Mouse (Mus musculus) urinary bladder, adult 2 months (tissue): ENCODE measurements around the gene Sh3bp1. TPM values are rescaled to one million over a fixed set of nuclear protein-coding genes. Genes with fewer than 3 reads are reported as not detected.

Source experiments
- DNase-seq: peaks from one replicate; pipeline ENCODE4 v3.0.0; 2022; ENCODE audit warnings: low spot score
- polyA plus RNA-seq: library from polyadenylated mRNA; depleted of rRNA; stranded (reverse); fragments of >200 nt; gene quantifications from 2 replicates; pipeline ENCODE4 v1.2.3, GENCODE M21; 2012

Sh3bp1 gene
- polyA plus RNA-seq, 1 experiment = 34.6 TPM

DNA sequence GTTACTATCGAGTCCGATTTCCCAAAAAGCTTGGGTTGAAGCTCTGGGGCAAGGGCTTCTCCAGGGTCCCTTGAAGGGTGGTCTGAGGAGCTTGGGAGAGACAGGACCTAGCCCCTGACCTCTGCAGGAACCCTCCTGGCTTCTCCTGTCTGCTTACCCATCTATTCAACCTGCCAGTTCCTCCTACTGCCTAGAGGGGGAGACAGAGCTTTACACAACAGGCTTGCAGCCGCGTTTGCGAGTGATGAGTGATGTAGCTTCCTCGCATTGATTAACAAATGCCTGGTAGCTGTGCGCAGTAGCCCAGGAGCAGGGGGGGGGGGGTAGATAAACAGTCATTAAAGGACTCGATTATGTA, 16.1 kb downstream of the Sh3bp1 start:
- DNase-seq = no peak

DNA sequence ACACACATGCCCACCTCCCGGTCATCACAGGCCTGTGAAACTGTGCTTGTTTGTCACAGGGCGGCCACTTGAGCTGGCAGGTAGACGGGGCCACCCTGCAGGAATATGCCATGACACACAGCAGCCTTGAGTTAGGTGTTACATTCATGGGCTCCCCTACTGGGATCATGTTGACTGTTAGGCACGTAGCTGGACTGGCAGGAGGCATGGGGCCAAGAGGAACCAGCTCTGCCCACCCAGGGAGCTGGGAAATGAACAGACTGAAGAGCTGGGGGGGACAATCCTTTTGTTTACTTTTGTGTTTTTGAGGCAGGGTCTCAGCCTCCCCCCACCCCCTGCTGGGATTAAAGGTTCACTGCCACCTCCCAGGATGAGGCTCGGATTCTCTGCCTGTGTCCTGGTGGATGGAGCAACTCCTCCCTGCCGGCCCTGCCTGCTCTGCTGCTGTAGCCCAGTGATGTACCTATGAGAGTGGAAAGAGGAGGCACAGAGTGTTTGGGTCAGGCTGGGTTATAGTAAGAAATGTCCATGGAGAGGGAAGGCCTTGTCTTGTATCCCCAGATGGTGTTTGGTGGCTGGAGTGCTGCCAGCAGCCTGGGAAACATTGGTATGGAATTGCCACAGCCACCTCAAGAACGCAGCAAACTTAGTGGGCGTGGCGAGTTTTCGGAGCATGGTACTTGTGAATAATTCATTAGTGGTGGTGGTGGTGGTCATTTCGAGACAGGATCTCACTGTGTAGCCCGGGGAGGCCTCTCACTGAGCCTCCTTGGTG, 16.7 kb downstream of the Sh3bp1 start:
- DNase-seq = no peak

DNA sequence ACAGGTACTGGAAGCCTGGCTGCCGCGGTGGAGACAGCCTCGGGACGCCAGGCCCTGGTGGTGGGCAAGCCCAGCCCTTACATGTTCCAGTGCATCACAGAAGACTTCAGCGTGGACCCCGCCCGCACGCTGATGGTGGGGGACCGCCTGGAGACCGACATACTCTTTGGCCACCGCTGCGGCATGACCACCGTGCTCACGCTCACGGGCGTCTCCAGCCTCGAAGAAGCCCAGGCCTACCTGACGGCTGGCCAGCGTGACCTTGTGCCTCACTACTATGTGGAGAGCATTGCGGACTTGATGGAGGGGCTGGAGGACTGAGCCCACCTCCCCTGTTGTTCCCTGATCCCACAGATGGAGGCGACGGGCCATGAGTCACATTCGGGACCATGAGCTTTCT, 18.6 kb downstream of the Sh3bp1 start:
- no peak for DNase-seq

DNA sequence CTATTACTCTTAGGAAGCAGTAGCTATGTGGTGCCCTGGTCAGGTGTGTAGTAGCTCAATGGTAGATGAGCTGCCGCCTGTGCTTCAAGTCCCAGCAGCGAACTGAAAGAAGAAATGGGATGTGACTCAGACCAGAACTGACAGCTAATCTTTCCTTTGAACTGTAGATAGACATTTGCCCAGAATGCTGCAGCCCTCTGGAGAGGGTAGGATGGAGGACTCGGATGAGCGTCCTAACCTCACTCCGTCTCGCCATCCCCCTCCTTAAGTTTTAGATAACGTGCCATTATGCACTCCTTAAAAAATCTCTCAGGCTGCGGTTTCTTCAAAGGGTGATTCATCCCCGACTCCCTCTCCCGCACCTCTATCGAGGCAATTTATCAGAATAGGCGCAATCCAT, 20.3 kb downstream of the Sh3bp1 start:
- DNase-seq = no peak

DNA sequence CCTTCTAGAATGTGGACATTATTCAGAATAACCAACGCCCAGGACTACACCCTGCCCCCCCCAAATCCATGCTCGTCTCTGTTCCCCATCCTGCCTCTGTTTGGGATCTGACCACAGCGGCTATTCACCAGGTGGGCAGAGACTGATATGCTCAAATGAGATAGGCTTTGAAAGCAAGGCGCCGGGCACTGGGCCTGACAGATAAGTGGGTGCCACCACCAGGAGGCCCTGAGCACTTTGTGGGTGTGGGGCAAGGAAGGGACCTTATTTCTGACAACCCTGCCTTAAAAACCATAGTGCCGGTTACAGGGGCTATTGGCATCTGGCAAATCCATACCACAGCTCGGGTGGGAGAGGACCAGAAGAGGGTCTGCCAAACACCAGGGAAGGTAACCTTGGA, 23.1 kb downstream of the Sh3bp1 start:
- no peak for DNase-seq

DNA sequence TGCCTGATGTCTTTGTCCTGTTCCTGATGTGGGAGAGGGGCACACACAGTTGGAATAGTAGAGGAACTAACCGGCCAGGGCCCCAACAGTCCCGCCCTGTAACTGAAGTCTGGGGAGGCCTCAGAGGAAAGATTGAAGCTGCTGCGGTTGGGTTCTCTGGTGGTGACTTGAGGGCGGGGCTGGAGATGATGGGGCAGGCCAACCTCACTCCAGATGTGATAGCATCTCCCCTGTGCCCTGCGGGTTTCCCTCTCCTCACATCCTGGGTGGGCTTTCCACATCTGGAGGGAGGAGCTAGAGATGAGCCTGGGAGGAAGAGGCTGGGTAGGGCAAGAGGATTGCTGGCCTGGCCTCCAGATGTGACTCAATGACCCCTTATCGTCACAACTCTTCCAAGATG, 24.0 kb downstream of the Sh3bp1 start:
- no peak for DNase-seq

DNA sequence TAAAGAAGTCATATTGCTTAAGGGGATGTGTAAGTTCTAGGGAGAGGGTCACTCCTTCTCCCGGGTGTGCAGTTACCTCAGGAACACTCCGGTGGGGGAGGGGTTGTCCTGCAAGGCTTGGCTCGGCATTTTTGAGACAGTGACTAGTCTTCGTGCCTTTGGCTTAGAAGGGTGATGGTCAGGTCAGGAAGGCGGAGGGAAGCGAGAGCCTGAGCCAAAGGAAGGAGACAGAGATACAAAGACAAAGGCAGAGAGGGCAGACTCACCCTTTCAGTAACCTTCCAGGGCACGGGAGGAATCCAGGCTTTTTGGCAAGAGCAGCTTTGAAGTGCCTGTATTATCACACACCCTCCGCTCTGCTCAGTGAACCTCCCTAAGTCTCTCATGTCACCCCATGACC, 25.6 kb downstream of the Sh3bp1 start:
- DNase-seq = no peak

DNA sequence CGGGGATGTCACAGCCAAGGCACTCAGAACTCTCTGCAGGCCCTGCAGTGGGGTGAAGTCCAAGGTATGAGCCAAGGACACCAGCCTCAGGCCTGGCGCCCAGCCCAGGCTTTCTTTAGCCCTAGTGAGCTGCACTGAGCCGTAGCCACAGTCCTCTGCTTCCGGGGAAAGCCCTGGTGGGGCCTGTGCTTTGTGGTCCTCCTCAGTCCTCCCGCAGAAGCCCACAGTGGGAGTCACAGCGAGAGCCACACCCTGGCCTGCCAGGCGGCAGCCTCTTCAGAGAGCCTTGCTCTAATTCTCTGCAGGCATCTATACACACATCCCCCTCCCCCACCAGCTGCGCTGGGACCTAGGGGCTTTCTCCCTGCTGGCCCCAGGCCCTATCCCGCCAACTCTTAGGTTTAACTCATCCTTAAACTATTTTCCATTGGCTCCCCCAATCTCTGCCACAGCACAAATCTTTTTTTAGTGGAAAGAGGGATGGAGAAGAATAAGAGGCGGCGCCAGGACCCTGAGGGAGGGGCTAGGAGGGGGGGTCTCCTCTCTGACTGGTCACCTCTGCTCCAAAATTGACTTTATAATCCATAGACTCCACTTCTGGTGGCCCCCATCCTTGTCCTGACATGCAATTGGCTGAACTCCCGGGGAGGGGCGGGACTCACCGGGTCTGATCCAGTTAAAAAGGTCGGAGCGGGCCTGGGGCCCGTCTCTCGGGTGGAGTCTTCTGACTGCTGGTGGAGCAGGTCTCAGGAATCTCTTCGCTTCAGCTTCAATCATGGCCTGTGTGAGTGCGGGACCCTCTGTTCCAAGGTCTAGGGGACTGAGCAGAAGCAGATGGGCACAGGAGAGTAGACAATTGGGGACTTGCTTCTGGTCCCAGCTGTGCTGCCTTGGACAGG, 26.7 kb downstream of the Sh3bp1 start, which contains the start of gene Lgals1:
TSS of gene Lgals1 (plus strand) at position 705 of the 899 bp plus-strand sequence.
- DNase-seq = peak; percentile 59

DNA sequence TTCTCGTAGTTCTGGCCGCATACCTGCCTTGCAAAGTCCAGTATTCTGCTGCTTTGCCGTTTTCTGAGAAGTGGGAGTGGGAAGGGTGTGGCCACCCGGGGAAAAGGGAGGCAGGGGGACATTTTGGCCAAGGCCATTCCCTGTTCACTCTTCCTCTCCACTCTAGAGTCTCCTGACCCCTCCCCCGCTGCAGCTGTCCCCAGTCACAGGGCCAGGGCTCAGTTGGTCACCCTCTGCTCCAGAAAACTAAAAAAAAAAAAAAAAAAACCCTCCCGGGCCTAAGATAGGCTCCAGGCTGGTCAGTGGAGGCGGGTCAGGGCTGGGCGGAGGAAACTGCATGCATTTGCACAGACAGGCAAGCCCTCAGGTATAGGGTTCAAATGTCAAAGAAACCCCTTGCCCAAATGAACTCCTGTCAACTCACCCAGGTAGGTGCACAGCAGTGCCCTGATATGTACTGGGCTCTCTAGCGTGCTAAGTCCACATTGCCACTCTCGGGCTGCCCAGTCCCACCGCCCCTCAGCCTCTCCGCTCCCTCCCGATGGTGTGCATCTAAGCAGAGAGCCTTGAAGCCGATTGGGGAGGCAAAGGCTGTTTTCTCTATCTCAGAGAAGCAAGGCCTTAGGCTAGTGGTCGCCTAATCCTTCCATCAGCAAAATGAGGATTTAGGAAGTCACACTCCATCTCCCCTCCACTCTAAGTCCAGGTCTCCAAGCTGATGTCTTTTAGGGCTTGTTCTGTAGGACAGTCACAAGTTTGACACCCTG, 27.6 kb downstream of the Sh3bp1 start:
- DNase-seq = no peak

DNA sequence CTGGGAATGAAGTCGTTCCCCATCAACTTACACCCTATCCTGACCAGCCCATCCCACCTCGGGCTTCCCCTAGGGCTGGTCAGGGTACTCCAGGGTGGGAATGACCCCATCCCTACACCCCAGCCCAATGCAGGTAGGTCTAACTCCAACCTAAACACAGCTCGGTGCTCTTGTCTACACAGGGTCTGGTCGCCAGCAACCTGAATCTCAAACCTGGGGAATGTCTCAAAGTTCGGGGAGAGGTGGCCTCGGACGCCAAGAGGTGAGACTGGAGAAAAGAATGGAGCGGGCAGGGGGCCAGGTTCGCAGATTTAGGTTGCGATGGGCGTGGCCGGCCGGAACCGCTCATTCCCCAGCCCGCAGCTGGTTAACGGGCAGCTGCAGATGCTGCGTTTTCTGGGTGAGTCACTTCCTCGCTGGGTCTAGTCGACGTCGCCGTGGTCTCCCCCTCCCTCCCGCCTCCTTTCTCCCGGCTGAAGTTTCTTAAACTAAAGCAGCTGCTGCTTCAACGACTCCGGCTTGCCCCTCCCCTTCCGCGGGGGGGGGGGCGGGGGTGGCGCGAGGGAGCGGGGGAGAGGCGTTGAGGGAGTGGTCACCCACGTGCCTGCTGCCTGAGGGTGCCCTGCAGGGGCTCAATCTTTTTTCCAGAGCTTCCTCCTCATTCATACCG, 28.4 kb downstream of the Sh3bp1 start:
- no peak for DNase-seq

DNA sequence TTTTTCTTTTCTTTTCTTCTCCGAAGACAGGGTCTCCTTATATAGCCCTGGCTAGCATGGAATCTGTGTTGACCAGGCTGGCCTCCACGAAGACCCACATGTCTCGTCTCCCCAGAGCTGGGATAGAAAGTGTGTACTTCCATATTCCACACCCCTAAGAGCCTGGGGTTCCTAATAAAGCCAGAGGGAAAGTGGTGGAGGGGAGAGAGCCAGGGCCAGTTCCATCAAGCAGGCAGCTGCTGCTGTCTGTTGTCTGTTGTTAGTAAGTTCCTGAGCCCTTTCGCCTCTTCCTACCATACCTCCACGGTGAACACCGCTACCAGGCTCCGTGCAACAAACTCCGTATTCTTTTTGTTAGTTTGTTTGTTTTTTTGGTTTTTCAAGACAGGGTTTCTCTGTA, 29.0 kb downstream of the Sh3bp1 start:
- DNase-seq = no peak

DNA sequence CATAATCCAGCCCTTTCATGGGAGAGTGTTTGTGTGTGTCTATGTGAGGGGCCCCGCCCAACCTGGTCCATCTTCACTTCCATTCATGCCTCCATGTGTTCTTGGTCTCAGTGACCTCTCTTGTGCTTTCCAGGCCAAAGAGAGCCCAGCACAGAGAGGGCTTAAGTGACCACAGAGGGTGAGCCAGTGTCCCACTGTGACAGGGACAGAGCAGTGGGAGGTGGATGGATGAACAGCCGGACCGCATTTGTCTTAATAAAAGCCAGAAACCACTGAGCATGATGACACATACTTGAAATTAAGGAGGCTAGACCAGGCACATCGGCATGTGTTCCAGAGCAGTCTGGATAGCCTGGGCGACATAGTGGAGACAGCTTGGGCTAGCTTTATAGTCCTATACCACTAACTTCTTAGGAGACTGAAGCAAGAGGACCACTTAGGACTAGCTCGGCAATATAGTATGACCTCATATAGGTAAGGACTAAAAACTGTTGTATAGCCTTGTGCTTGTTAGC, 30.7 kb downstream of the Sh3bp1 start:
- no peak for DNase-seq

DNA sequence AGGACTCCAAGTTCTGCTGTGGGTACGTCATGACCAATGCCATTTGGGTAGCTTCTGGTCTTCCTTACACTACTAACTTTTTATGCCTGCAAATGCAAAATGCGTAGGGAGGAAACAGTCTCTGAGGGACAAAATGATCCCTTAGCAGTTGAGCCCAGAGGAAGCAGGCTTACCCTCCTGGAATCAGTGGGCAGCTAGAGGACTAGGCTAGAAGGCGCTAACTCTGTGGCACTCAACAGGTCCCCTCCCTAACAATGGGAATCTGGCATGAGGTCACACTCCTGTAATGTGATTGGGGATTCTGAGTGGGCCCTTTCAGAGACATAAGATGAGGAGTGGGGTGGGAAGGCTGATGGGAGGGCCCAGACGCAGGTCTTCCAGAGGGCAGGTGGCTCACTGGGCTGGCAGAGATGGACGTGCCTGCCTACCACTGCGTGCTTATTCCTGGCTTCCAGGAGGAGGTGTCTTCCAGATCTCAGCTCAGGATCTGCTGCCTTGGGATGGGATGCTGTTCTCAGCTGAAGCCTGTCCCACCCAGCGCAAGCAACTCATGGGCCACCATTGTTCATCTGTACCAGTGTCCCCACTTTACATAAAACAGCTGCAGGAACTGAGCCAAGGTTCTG, 31.3 kb downstream of the Sh3bp1 start:
- DNase-seq = no peak

DNA sequence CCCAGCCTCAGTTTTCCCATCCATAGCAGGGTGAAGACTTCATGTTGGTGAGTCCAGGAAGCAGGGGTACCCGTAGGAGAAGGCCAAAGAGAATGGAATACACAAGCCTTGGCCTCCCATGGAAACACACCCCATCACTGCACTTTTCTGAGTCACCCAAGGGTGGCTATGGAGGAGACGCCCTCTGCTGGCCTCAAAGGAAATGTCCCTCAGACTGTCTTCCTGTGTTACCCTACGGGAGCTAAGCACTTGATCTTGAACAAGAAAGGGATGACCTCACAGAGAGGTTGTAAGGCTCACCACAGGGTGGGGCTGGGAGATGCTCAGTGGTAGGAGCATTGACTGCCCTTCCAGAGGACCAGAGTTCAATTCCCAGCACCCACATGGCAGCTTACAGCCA, 32.0 kb downstream of the Sh3bp1 start:
- no peak for DNase-seq

DNA sequence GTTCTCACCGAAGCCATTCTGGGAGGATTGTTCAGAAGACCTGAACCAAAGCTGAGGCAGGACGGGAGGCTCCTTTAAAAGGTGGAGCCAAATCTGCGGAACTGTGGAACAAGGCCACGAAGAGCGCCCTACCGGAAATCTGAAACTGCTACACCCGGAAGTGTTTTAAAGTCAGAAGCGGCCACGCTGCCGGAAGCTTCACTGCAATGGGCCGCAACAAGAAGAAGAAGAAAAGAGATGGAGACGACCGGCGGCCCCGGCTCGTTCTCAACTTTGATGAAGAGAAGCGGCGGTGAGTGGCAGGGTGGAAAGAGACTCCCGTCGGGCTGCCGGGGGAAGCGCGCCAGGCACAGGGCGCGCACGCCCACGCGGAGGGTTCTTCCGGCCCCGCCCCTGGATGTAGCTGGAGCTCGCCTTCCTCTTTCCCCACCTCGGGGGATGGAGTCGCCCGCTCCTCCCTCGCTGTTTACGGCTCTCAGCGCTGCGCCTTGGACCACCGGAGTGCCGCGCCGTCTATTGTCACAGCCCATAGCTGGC, 35.3 kb downstream of the Sh3bp1 start, which contains the start of gene Nol12:
TSS of gene Nol12 (plus strand) at position 150 of the 537 bp plus-strand sequence.
- peak; percentile 54 for DNase-seq

DNA sequence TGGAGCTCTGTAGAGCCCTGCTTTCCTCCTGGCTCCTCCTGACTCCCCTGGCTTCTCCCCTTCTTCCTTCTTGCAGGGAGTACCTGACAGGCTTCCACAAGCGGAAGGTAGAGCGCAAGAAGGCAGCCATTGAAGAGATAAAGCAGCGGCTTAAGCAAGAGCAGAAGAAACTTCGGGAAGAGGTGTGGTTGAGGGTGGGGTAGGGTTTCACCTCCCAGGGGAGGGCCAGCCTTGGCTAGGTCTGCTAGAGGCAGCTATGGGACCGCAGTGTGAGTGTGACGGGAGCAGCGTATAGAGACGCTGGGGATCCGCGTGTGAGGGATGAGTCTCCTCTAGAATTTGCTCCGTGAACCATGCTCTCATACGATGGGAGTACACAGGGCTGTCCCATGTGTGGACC, 36.8 kb downstream of the Sh3bp1 start:
- DNase-seq = no peak

DNA sequence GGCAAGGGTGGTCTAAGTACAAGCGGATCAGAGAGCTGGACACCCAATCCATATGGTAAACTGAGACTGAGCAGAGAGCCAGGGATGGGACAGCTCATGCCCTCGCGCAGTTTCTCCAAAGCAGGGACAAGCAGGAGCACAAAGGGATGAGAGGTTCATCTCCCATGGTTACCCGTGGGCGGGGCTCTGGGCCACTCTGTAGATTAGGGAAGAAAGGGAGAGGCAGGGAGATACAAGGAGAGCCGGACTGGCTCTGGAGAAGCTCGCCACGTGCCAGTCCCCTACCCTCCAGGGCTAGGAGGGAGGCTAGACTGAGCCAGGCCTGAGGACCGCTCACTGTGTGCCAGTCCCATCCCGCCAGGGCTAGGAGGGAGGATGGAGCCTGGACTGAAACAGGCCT, 37.7 kb downstream of the Sh3bp1 start:
- no peak for DNase-seq

DNA sequence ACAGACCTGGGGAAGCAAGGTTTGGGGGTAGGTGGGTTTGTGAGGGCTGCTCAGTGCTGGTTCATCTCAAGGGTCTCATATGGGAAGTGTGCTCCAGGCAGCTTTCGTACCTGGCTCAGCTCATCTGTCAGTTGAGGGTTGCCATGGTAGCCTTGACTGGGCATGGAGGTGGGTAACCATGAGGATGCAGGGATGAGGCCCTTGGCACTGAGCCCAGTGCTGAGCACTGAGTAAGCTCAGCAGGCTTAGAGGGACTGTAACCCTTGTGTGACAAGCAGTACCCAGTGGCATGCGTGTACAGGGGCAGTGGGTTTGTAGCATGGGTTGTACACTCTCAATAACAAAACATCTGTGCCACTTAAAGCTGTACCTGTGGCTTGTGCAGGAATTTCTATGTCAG, 38.4 kb downstream of the Sh3bp1 start:
- no peak for DNase-seq

DNA sequence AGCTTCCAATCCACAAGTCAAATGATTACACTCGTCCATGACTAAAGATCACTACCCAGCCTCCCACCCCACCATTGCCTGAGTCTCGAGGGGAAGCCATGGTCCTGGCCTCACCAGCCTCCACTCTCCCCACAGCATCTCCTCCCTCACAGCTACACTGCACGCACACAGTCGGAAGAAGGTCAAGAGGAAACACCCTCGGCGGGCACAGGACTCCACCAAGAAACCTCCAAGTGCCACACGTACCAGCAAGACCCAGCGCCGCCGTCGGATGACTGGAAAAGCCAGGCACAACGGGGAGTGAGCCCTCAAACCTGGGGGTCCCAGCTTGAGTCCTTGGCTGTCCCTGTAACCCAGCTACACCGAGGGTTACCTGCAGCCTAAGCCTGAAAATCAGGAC, 40.8 kb downstream of the Sh3bp1 start:
- no peak for DNase-seq

DNA sequence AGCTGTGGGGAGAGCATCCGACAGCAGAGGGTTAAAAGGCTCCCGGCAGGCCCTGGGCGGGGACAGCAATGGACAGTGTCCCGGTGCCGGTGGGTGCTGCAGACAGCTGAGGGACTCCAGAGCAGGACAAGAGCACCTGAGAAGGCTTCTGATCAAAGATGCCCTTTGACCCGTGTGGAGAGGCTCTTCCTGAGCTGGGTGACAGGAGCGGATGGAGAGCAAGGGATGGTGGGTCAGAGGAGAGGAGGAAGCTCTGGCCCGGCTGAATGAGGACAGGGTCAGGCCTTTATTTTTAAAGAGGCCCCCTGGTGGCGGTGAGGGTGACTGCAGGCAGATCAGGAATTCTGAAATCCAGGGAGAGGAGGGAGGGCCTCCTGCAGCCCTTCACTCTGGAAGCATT, 43.1 kb downstream of the Sh3bp1 start:
- DNase-seq = peak; percentile 60

DNA sequence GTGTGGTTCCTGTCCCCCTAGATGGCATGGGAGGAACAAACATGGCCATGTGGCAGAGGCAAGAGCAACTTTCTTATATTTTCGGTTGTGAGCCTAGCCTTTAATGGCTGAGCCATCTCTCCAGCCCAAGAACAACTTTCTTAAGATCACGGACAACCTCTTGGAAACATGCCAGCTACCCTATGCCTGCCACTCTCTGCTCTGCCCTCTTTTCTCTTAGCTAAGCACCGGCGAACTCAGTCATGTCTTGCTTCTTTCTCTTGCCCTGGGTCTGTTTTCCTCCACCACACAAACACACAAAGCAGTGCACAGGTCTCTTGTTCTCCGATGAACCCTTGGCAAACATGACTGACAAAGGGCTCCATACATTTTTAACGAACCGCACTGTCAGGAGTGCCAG, 46.7 kb downstream of the Sh3bp1 start:
- no peak for DNase-seq
